Mouse (Mus musculus) heart, adult 2 months (tissue): Measurements from ENCODE around the gene Srgap3.

Source experiments
- CTCF ChIP-seq: fragments of 200-600 bp; IDR thresholded peaks from 2 replicates; pipeline ENCODE4 v1.8.1; 2022; ENCODE audit warnings: antibody characterized with exemption, mild to moderate bottlenecking, moderate library complexity
- EP300 ChIP-seq: fragments of 200-500 bp; IDR thresholded peaks from 2 replicates; pipeline ENCODE4 v1.6.1; 2011; ENCODE audit warnings: low read depth, low read length, control low read depth; ENCODE audit not compliant: insufficient read depth
- POLR2A ChIP-seq: fragments of 200-500 bp; IDR thresholded peaks from 2 replicates; pipeline ENCODE4 v1.6.1; 2011; ENCODE audit warnings: mild to moderate bottlenecking, low read depth, low read length, control low read depth; ENCODE audit not compliant: insufficient read depth

DNA sequence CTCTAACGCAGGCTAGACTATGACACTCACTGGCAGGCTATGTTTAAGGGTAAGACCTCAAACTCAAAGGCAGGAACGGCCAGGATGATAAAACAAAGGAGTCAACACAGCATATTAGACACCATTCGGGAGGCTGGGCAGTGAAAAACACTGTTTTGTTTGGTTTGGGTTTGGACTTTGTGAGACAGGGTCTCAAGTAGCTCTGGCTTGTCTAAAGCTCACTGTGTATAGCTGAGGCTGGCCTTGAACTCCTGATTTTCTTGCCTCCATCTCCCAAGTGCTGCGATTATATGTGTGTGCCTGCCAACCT lies 136.6 kb downstream of the Srgap3 start:
- TF ChIP-seq CTCF (no peak), EP300 (no peak), POLR2A (no peak)
